Mouse (Mus musculus): ENCODE data around the gene Krt13.

GRCm38 (mm10) chr11:100140966-100141365 lies 19.6 kb upstream of the Krt13 start:
- TF ChIP-seq CTCF (IDR thresholded peaks at IDR 0.05; ENCODE audit: insufficient read depth, low read depth, low read length) (no peak), POLR2A (IDR thresholded peaks at IDR 0.05; ENCODE audit: insufficient read depth, low read depth, low read length) (no peak)

Data from olfactory bulb, adult 2 months (tissue).